Mouse (Mus musculus) layer of hippocampus, postnatal 36 days (tissue): ENCODE results near the gene Enpep. TPM values are rescaled to one million over a fixed set of nuclear protein-coding genes. Genes with fewer than 3 reads are reported as not detected.

Experiments used
- DNase-seq, 2 experiments: peaks; one replicate each; pipeline ENCODE4 v3.0.0; 2022
- total RNA-seq, 2 experiments: library from RNA; stranded (reverse); gene quantifications; 2 replicates each; pipeline ENCODE4 v1.2.3; 2021

Gene Enpep
- total RNA-seq, 2 experiments from 2014 or later = 1.2 to 1.7 TPM

DNA sequence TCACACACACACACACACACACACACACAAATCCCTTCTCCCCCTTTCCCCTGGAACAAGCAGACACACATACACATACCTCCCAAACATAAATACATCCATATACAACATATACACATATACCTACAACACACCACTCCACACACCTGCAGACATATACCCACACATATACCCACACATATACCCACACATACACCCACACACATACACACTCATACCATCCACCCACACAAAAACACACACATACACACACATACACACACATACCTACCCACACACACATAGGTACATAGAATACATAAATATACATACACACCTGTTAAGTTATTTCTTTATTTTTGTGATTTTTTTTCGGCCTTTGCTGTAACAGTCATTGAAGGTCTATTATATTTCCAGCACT, 94.5 kb downstream of the Enpep start:
- no peak for DNase-seq

DNA sequence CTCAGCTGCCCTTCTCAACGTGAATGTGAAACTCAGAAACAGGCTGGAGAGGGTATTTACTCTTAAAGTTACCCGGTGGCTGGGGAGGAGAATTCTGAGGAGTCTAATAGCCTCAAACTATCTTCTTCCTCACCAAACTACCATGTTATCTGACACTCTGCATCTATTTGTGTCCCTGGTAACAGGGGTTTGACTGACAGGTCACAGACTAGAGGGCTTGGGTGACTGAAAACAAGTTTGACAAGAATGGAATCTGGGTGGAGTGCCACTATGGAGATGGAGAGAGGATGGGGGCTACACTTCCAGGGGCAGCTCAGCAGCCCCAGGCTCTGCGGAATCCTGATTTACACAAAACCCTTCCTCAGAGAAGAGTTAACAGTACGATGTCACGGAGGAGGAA, 105.2 kb downstream of the Enpep start:
- DNase-seq = no peak

DNA sequence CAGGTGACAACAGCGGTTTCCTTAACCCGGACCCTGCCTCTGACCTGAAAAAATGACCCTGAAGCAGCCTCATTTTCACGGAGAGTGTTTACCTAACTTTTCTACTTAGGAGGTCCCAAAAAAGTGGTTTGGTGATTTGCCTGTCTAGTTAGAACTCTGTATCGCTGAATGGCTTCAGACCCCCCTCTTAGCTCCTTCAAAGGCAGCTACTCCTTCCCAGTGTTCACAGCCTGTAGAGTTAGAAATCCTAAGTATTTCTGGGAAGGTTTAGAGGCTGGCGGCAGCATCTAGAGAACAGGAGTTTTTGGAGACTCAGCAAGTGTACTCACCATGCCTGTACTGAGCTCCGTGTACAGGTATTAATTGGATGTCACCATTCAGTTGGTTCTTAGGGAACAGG, 105.8 kb downstream of the Enpep start:
- DNase-seq = no peak

DNA sequence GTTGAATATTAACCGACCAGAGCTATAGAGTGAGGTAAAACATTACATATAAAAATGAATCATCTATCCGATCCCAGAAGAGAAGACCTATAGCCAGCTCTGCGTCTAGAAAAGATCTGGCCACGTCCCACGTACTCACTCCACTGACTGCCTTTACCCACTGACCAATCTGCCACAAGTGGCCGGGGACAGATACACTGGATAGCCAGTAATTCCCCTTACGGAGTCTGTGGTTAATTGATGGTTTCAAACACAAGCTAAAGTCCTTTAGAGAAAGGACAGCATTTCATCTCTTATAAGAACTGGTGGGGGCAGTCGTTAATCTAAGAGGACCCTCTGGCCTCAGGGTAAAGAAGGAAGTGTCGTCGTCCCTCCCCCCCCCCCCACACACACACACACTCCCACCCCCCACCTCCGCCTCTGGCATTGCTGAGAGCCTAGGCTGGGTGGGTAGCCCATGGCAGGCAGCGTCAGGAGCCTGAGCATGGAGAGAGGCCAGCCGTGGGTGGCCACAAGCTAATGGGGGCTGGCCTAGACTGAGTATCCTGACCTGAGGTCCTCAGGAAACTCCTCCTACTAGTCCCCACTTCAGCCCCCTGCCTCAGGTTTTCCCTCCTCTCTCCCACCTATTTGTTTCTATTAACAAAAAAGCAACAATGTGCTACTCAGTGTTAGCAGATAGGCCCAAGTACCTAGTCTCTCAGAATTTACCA, 106.8 kb downstream of the Enpep start:
- no peak for DNase-seq

DNA sequence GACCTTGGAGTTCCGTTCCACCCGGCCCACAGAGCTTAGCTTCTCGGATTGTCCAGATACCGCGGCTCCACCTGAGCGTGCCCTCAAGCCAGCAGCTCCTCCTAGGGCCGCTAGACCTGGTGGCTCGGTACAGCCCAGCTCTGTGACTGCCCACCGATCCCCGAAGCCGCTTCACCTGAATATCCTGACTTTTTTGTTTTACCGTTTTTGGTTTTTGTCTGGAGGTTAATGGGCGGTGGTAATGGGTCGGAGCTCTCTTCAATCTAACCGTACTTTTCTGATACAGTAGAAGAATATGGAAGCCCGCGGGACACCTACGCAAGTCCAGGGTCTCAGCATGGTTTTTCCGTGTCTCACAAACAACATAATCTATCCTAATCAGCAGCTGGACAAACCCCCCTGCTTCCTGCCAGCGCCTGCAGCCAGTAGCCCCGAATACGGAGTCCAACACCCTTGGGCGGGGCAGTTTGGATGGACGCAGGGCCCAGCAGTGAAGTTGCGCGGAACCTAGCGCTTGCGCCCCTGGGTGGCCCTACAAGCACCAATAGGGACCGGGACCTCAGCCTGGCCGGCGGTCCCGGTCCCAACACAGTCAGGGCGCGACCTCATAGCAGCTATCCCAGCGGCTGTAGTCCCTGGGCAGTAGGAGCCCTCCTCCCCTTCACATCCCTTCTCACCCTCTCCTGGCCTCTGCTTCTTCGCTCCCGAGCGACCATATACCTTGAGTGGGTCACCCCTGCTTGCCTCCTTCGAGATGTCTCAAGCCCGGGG, 107.5 kb downstream of the Enpep start:
- no peak for DNase-seq

DNA sequence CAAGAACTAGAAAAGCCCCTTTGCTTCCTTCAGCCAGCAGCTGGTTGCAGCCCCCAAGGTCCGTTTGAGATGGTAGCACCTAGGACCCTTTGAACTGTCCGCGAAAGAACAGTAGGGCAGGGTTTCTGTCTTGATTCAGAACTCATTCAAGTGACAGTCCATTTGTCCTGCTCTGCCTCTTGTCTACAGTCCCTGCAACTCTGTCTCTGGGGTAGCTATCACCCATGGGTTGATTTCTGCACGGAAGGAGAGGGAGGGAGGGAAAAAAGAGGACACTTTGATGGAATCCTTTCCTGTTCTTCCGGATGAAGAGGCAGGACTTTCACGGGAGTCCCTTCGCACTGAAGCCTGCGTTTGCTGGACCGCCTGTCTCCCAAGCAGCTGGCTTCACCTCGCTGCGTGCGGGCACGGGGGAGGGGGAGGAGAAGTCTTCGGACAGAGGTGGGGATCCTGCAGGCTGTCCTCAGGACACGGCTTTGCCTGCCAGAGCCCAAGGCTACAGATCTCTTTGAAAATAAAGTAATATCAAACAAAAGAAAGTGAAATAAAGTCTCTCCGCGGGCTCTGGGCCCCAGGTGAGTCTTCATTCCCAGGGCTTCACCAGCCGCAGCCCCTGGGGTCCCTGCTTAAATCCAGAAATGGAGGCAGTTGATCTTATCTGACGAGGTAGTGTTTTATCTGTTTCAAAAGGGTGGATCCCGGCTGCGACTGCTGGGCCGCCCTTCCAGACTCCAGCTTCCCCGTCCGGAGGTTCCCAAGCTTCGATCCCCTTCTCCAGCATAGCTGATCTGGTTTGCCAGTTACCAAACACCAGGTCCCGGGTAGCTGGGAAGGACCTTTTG, 108.3 kb downstream of the Enpep start:
- no peak for DNase-seq

DNA sequence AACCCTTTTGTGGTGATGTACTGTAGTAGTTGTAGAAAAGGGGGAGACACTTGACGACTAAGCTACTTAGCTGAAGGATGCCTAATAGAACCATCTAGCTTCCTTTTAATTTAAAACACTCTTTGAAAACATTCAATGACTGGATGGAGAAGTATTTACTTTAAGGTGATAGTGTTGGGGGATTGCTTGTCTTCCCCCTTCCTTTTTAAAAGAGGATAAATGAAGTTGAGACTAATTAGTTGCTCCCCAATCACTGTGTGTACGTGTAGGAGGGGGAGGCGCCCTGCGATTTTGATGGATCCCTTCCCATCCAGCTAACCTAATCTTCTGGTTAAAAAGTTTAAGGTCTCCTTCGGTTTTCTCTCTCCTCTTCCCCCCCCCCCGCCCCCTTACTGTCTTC, 109.1 kb downstream of the Enpep start:
- no peak for DNase-seq

DNA sequence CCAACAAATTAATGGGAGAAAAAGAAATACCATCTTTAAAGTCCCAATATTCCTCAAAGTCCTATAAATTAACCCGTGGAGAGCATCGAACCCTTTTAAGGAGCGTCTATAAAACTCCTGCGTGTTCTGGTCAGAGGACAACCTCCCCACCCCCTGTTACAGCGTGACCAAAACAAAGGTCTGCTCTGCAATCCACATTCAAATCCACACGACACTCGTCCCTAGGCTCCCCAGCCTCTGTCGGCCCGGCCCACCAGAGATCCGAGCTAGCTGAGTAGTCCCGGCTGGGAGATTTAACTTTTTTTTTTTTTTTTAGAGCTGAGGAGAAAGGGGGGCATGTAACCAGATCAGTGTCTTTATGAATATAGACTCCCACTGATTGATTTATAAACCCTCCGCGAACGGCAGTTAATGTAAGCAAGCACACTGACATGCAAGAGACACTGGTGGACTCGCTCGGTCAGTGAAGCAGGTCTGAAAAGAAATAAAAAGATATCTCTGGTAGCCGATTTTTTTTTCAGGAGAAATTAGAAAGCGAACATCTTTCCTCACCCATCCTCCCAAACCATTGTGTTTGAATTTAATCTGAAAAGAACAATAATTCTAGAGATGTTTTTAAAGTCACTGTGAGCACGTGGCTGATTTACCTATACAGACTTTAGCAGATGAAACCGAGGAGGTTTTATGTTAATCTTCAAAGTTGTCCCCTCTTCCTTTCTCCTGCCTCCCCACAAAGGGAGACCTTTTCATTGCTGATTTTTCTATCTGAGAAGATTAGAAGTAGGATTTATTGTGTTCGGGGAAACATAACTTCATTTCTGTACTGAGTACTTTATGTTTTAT, 109.9 kb downstream of the Enpep start:
- DNase-seq = no peak

DNA sequence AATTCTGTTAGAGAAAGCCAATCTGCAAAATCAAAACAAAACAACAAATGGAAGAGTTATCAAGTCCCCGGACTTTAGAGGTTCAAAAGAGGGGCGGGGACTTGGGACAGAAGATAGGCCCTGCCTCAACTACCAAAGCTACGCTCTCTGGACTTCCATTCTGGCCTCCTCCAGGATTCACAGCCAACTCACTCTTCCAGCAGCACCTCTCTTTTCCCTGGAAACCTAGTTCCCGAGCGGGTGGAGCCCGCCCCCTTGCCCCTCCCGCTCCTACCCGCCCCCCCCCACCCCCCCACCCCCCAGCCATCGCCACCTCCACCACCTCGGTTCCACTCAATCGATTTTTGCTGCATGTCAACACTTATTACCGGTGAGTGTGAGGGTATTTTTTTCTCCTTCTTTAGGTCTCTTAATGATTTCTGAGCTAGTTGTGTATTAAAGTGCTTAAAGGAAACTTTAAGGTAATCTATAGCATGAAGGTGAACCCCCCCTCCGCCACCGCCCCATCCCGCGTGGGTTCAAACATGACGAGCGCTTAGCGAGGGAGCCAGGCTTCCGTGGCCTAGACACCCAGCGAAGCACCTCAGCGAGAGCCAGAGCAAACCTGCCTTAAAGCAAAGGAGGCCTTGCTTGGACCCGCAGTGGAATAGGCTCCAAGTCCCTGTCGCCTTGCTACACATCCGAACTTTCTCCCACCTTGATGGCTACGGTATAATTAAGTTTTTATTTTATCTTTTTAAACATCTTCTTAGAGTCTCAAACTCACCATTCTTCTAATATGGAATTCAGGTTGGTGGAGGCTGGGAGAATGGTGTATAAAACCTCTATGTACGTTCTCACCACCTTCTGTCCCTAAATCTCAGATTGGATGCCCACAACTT, 110.9 kb downstream of the Enpep start:
- no peak for DNase-seq

DNA sequence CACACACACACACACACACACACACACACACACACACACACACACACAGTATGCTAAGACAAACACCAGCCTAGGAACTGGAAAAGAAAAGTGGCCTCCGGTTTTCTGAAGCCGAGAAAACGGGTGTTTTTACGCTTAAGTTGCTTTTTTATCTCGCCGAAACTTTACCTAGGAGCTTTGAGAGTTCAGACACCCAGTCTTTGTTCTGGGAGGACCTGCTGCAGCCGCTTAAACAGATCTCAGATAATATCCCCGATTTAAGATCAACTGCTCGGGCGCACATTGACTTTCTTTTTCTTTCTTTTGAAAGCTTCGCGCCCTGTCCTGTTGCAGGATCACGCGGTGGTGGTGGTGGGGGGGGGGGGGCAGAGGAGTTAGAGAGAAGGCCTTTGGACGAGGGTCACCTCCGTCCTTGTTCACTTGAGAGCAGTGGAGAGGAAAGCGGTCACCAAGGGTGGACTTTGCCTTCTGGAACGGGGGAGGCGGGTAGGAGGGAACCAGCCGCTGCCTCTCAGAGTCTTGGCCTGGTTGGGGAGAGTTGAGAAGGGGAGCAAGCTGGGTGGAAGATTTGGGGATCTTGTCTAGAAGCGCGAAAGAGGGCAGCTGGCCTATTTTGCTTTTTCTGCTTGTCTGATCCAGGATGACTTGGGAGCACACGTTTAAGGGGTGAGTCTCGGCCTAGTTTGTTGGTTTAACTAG, 111.7 kb downstream of the Enpep start:
- no peak for DNase-seq

DNA sequence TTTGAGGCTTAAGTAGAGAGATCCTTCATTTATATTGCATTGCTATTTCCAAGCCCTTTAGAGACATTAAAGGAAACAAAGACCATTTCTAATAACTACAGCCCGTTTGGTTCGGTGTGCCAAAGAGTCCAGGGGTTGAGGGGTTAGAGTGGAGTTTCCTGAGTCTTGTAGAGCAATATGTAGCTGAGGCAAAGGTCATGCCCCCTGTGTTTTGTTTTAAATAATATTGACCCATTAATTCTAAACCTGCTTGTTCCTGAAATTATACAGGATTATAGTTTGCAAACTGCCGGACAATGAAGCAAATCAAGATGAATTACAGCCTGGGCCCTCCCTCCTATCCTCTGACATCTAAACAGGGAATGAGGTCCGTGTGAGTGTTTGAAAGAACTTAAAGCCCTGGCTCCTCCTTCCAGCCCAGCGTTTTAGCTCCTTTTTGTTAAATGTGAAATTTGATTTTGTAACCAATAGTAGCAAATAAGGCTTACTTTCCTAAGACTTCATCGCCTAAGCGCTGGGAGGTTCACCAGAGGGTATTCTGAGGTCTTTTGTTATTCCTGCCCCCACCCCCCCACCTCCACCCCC, 112.3 kb downstream of the Enpep start:
- DNase-seq = no peak

Other genes with a start within 250 kb of the Enpep start
- not detected for gene Pitx2, start 132.8 kb downstream of the Enpep start, total RNA-seq
- gene Elovl6, start 199.6 kb upstream of the Enpep start, total RNA-seq = 10 to 100 TPM; 37.4 to 38.2 TPM